Mouse (Mus musculus): ENCODE measurements at regions not wholly inside any gene's neighbourhood (a gene's known extent, or its start where the extent isn't known, plus 50 kb on each side); places are given as distances from the start of the nearest gene placed in this dataset.
A peak's percentile ranks its signal among the peaks of the same experiment; 100 is the strongest.
"Not testable (repeated sequence)": the region's sequence is repeated elsewhere in the genome, so short reads cannot be mapped to it uniquely, and the experiment has no call there.

GRCm38 (mm10) chrX:154717526-154717925, 138.4 kb upstream of the Samt2 start:
- H3K4me1 ChIP-seq; DNase-seq (ENCODE audit: extremely low spot score, low spot score); H3K36me3 ChIP-seq (replicated peaks); H3K27ac ChIP-seq; H3K4me3 ChIP-seq; H3K27me3 ChIP-seq (ENCODE audit: poor library complexity, severe bottlenecking): not testable (repeated sequence)
- 86% methylated on average over 10 of the region's 10 CpGs for WGBS
- peaks cover 10% of the 10 kb centered on the region for H3K9me3 ChIP-seq

- H3K36me3 ChIP-seq (replicated peaks): no peaks in the 10 kb centered on the region
- peak overlapping the region; percentile 41 for H3K4me3 ChIP-seq
- H3K27ac ChIP-seq: no peak overlapping the region
- WGBS: 38% methylated on average over 20 of the region's 27 CpGs
- H3K9me3 ChIP-seq: peaks cover 10% of the 10 kb centered on the region
- DNase-seq (ENCODE audit: extremely low spot score, low spot score): no peak
- no peaks in the 10 kb centered on the region for H3K27me3 ChIP-seq (ENCODE audit: poor library complexity, severe bottlenecking)
- no peaks in the 10 kb centered on the region for H3K4me1 ChIP-seq
Observed at GRCm38 (mm10) chrX:154713641-154714255, 134.6 kb upstream of the Samt2 start.

- not testable (repeated sequence) for H3K9me3 ChIP-seq; H3K27ac ChIP-seq; H3K27me3 ChIP-seq (ENCODE audit: poor library complexity, severe bottlenecking); DNase-seq (ENCODE audit: extremely low spot score, low spot score); H3K4me3 ChIP-seq; H3K36me3 ChIP-seq (replicated peaks); H3K4me1 ChIP-seq
- WGBS: 92% methylated on average over 8 of the region's 8 CpGs
Observed at GRCm38 (mm10) chrX:154712576-154712975, 133.4 kb upstream of the Samt2 start.

- H3K4me3 ChIP-seq, H3K9me3 ChIP-seq: not testable (repeated sequence)
- WGBS: 100% methylated on average over 1 of the region's 2 CpGs
Observed at GRCm38 (mm10) chrX:154670529-154670928, 91.4 kb upstream of the Samt2 start.

More at GRCm38 (mm10) chrX:154670529-154670928, 91.4 kb upstream of the Samt2 start:
- not testable (repeated sequence) for H3K36me3 ChIP-seq (replicated peaks); H3K27me3 ChIP-seq (ENCODE audit: poor library complexity, severe bottlenecking); DNase-seq (ENCODE audit: extremely low spot score, low spot score); H3K4me1 ChIP-seq; H3K27ac ChIP-seq
